Mouse (Mus musculus) E14TG2a.4 (cell line): Measurements from ENCODE around the gene Pcsk2.

Source experiments
- CTCF ChIP-seq: conservative IDR thresholded peaks from 2 replicates; pipeline ENCODE4 v1.5.1; 2014; ENCODE audit warnings: low read length
- NANOG ChIP-seq: IDR thresholded peaks from 2 replicates; pipeline ENCODE4 v1.6.1; 2014; ENCODE audit warnings: borderline replicate concordance, low read length, mixed read lengths
- POU5F1 ChIP-seq: IDR thresholded peaks from 2 replicates; pipeline ENCODE4 v1.6.1; 2014; ENCODE audit warnings: low read length, borderline replicate concordance

GRCm38 (mm10) chr2:143696026-143696557 lies 150.1 kb downstream of the Pcsk2 start:
- TF ChIP-seq CTCF (no peak), NANOG (no peak), POU5F1 (no peak)
